Mouse (Mus musculus) adrenal gland, postnatal 10 days (tissue): Measurements from ENCODE around the gene 9430097D07Rik. TPM values are rescaled to one million over a fixed set of nuclear protein-coding genes. Genes with fewer than 3 reads are reported as not detected.

Experiments used
- DNase-seq: peaks from one replicate; pipeline ENCODE4 v3.0.0; 2021; ENCODE audit warnings: mixed read lengths
- total RNA-seq, 2 experiments: library from RNA; stranded (reverse); gene quantifications; 2 replicates each; pipeline ENCODE4 v1.2.3; 2021

9430097D07Rik gene
- total RNA-seq, 2 experiments from 2014 or later = not detected

GRCm38 (mm10) chr2:32534061-32534732 is 41.3 kb downstream of the 9430097D07Rik start:
- peak; percentile 67 for DNase-seq

- DNase-seq = peak; percentile 26
These were observed 42.3 kb downstream of the 9430097D07Rik start for GRCm38 (mm10) chr2:32533163-32533562.

- DNase-seq = no peak
These were observed 45.0 kb downstream of the 9430097D07Rik start for GRCm38 (mm10) chr2:32530479-32530878.

- no peak for DNase-seq
These were observed 47.2 kb downstream of the 9430097D07Rik start for GRCm38 (mm10) chr2:32528326-32528725.

- peak; percentile 77 for DNase-seq
These were observed 48.0 kb downstream of the 9430097D07Rik start for GRCm38 (mm10) chr2:32527468-32527966.

- no peak for DNase-seq
These were observed 49.7 kb downstream of the 9430097D07Rik start for GRCm38 (mm10) chr2:32525816-32526215.

- DNase-seq = no peak
These were observed 50.9 kb downstream of the 9430097D07Rik start for GRCm38 (mm10) chr2:32524536-32525031.

Other genes starting within 250 kb of the 9430097D07Rik start
- 10 to 100 TPM; 49.0 to 63.5 TPM for gene Ciz1, start 223.4 kb downstream of the 9430097D07Rik start, total RNA-seq
- gene Dnm1, start 222.3 kb downstream of the 9430097D07Rik start, total RNA-seq = 10 to 100 TPM; 15.8 to 23.8 TPM
- 100 to 1,000 TPM; 143 to 149 TPM for gene 1110008P14Rik, start 193.7 kb downstream of the 9430097D07Rik start, total RNA-seq
- 10 to 100 TPM; 12.0 to 21.8 TPM for gene Lcn2, start 187.4 kb downstream of the 9430097D07Rik start, total RNA-seq
- 10 to 100 TPM; 91.7 to 98.5 TPM for gene Ptges2, start 179.8 kb downstream of the 9430097D07Rik start, total RNA-seq
- gene Naif1, start 125.2 kb downstream of the 9430097D07Rik start, total RNA-seq = 1 to 10 TPM; 3.6 to 3.7 TPM
- 100 to 1,000 TPM in 1 of 2 experiments, 10 to 100 TPM in 1; 36.5 to 121 TPM for gene Slc25a25, start 124.2 kb downstream of the 9430097D07Rik start, total RNA-seq
- gene Fam102a, start 40.4 kb downstream of the 9430097D07Rik start, total RNA-seq = 10 to 100 TPM; 24.6 to 26.8 TPM
- 10 to 100 TPM; 44.4 to 49.9 TPM for gene Dpm2, start 4.8 kb downstream of the 9430097D07Rik start, total RNA-seq
- gene Pip5kl1, start 887 bp downstream of the 9430097D07Rik start, total RNA-seq = not detected
- 10 to 100 TPM; 14.3 to 14.7 TPM for gene St6galnac4, start 11.4 kb upstream of the 9430097D07Rik start, total RNA-seq
- gene St6galnac6, start 24.0 kb upstream of the 9430097D07Rik start, total RNA-seq = 10 to 100 TPM; 55.2 to 64.1 TPM
- 100 to 1,000 TPM in 1 of 2 experiments, 10 to 100 TPM in 1; 71.5 to 143 TPM for gene Ak1, start 46.1 kb upstream of the 9430097D07Rik start, total RNA-seq
- gene Eng, start 70.9 kb upstream of the 9430097D07Rik start, total RNA-seq = 10 to 100 TPM; 97.9 to 99.9 TPM
- gene Fpgs, start 128.5 kb upstream of the 9430097D07Rik start, total RNA-seq = 10 to 100 TPM; 27.1 to 37.6 TPM
- gene Cdk9, start 137.4 kb upstream of the 9430097D07Rik start, total RNA-seq = 10 to 100 TPM; 65.5 to 70.9 TPM
- gene Sh2d3c, start 145.4 kb upstream of the 9430097D07Rik start, total RNA-seq = 10 to 100 TPM; 28.9 to 35.4 TPM
- under 1 TPM in 1 of 2 experiments, not detected in 1; 0.30 TPM for gene 6330409D20Rik, start 165.3 kb upstream of the 9430097D07Rik start, total RNA-seq
- 10 to 100 TPM; 27.7 to 32.6 TPM for gene Tor2a, start 181.6 kb upstream of the 9430097D07Rik start, total RNA-seq
- gene Ttc16, start 199.9 kb upstream of the 9430097D07Rik start, total RNA-seq = under 1 TPM in 1 of 2 experiments, not detected in 1; 0.15 TPM
- gene Ptrh1, start 200.1 kb upstream of the 9430097D07Rik start, total RNA-seq = 1 to 10 TPM; 4.8 to 5.0 TPM
- not detected for gene Cfap157, start 208.7 kb upstream of the 9430097D07Rik start, total RNA-seq